Mouse (Mus musculus): ENCODE measurements at regions not wholly inside any gene's neighbourhood (a gene's known extent, or its start where the extent isn't known, plus 50 kb on each side); places are given as distances from the start of the nearest gene placed in this dataset.

GRCm38 (mm10) chr2:50793616-50794015, 355.3 kb downstream of the Rnd3 start:
- DNase-seq (ENCODE audit: low read depth, low spot score): no peak

- DNase-seq (ENCODE audit: low read depth, low spot score): no peak
These were observed 355.8 kb downstream of the Rnd3 start for GRCm38 (mm10) chr2:50793067-50793466.

- no peak for DNase-seq (ENCODE audit: low read depth, low spot score)
These were observed 359.8 kb downstream of the Rnd3 start for GRCm38 (mm10) chr2:50789051-50789651.

GRCm38 (mm10) chr2:50772101-50772500, 376.8 kb downstream of the Rnd3 start:
- no peak for DNase-seq (ENCODE audit: low read depth, low spot score)

- DNase-seq (ENCODE audit: low read depth, low spot score): no peak
These were observed 389.9 kb downstream of the Rnd3 start for GRCm38 (mm10) chr2:50759016-50759415.

GRCm38 (mm10) chr2:50757837-50758541, 390.9 kb downstream of the Rnd3 start:
- DNase-seq (ENCODE audit: low read depth, low spot score): no peak

GRCm38 (mm10) chr2:50755616-50756450, 393.1 kb downstream of the Rnd3 start:
- DNase-seq (ENCODE audit: low read depth, low spot score): no peak

GRCm38 (mm10) chr2:50755160-50755559, 393.8 kb downstream of the Rnd3 start:
- no peak for DNase-seq (ENCODE audit: low read depth, low spot score)

GRCm38 (mm10) chr2:50752408-50752807, 396.5 kb downstream of the Rnd3 start:
- no peak for DNase-seq (ENCODE audit: low read depth, low spot score)

- no peak for DNase-seq (ENCODE audit: low read depth, low spot score)
These were observed 398.1 kb downstream of the Rnd3 start for GRCm38 (mm10) chr2:50750799-50751198.

- no peak for DNase-seq (ENCODE audit: low read depth, low spot score)
These were observed 404.2 kb downstream of the Rnd3 start for GRCm38 (mm10) chr2:50744625-50745214.

- DNase-seq (ENCODE audit: low read depth, low spot score): no peak
These were observed 405.1 kb downstream of the Rnd3 start for GRCm38 (mm10) chr2:50743785-50744258.

- no peak for DNase-seq (ENCODE audit: low read depth, low spot score)
These were observed 406.5 kb downstream of the Rnd3 start for GRCm38 (mm10) chr2:50742421-50742820.

- no peak for DNase-seq (ENCODE audit: low read depth, low spot score)
These were observed 407.6 kb downstream of the Rnd3 start for GRCm38 (mm10) chr2:50741337-50741736.

GRCm38 (mm10) chr2:50739599-50739979, 409.3 kb downstream of the Rnd3 start:
- no peak for DNase-seq (ENCODE audit: low read depth, low spot score)

GRCm38 (mm10) chr2:50738936-50739598, 409.8 kb downstream of the Rnd3 start:
- no peak for DNase-seq (ENCODE audit: low read depth, low spot score)

GRCm38 (mm10) chr2:50737706-50738105, 411.2 kb downstream of the Rnd3 start:
- DNase-seq (ENCODE audit: low read depth, low spot score): no peak

GRCm38 (mm10) chr2:50735029-50735428, 413.9 kb downstream of the Rnd3 start:
- DNase-seq (ENCODE audit: low read depth, low spot score): no peak

- DNase-seq (ENCODE audit: low read depth, low spot score): no peak
These were observed 410.1 kb upstream of the Mmadhc start for GRCm38 (mm10) chr2:50706652-50707051.

GRCm38 (mm10) chr2:50704297-50704696, 407.7 kb upstream of the Mmadhc start:
- no peak for DNase-seq (ENCODE audit: low read depth, low spot score)
